Mouse (Mus musculus): Measurements from ENCODE around the gene Rpl9-ps1. TPM values are rescaled to one million over a fixed set of nuclear protein-coding genes. Genes with fewer than 3 reads are reported as not detected.

Gene Rpl9-ps1
- total RNA-seq, 1 experiment, result not detected

- Histone ChIP-seq H3K9ac (ENCODE audit: insufficient read depth, low read depth, low read length, poor library complexity, severe bottlenecking) (no peak overlapping the region), H3K9me3 (ENCODE audit: control insufficient read depth, insufficient read depth, low read depth, low read length) (no peaks in the 10 kb centered on the region), H3K27ac (ENCODE audit: insufficient read depth, low read depth, low read length, poor library complexity, severe bottlenecking) (no peak overlapping the region), H3K4me3 (ENCODE audit: insufficient read depth in 1 of 2, low read depth in 1 of 2, low read length in 2 of 2, poor library complexity in 1 of 2, severe bottlenecking in 1 of 2) (no peak overlapping the region), H3K36me3 (ENCODE audit: control insufficient read depth, insufficient read depth, low read length, poor library complexity, severe bottlenecking) (no peaks in the 10 kb centered on the region), H3K4me1 (ENCODE audit: control insufficient read depth in 2 of 2, insufficient read depth in 2 of 2, low read length in 2 of 2, poor library complexity in 1 of 2) (no peaks in the 10 kb centered on the region)
- in situ Hi-C loops (cut with MboI; ENCODE audit: low sequenced_read_pairs in 2 of 2, unreplicated experiment in 2 of 2), result no loop called here
- DNase-seq (ENCODE audit: low read depth, low spot score), result no peak
- TF ChIP-seq CHD2 (IDR thresholded peaks at IDR 0.05; ENCODE audit: low read depth, low read length) (no peak), MAFK (IDR thresholded peaks at IDR 0.05; ENCODE audit: insufficient read depth, low read depth, low read length) (no peak), ZNF384 (IDR thresholded peaks at IDR 0.05; ENCODE audit: low read depth, low read length) (no peak), HCFC1 (IDR thresholded peaks at IDR 0.05; ENCODE audit: borderline replicate concordance, insufficient read depth, low read length) (no peak), ZC3H11A (IDR thresholded peaks at IDR 0.05; ENCODE audit: borderline replicate concordance, low read depth, low read length) (no peak)
Observed at GRCm38 (mm10) chr11:83605535-83605934, 39.9 kb downstream of the Rpl9-ps1 start.

DNA sequence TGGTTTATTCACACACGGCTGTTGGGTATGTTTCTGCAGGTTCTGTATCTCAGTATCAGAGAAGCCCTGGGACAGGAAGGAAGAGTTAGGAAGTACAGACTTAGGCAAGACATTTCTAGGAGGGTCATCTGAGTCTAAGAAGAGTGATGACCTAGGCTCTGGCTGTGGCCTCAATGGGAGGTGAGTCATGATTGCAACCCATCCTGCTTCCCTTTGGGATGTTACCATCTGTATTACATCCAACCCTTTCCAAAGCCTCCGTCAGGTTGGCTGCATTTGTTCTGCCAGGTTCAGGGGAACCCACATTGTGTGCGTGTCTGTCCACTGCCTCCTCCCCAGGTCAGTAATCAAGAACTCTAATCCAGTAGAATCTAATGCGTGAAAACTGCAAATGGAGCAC is 40.7 kb downstream of the Rpl9-ps1 start:
- Histone ChIP-seq H3K4me1 (ENCODE audit: control insufficient read depth in 2 of 2, insufficient read depth in 2 of 2, low read length in 2 of 2, poor library complexity in 1 of 2) (no peaks in the 10 kb centered on the region), H3K9ac (ENCODE audit: insufficient read depth, low read depth, low read length, poor library complexity, severe bottlenecking) (no peak overlapping the region), H3K27ac (ENCODE audit: insufficient read depth, low read depth, low read length, poor library complexity, severe bottlenecking) (no peak overlapping the region), H3K9me3 (ENCODE audit: control insufficient read depth, insufficient read depth, low read depth, low read length) (no peaks in the 10 kb centered on the region), H3K36me3 (ENCODE audit: control insufficient read depth, insufficient read depth, low read length, poor library complexity, severe bottlenecking) (no peaks in the 10 kb centered on the region), H3K4me3 (ENCODE audit: insufficient read depth in 1 of 2, low read depth in 1 of 2, low read length in 2 of 2, poor library complexity in 1 of 2, severe bottlenecking in 1 of 2) (no peak overlapping the region)
- in situ Hi-C loops (cut with MboI; ENCODE audit: low sequenced_read_pairs in 2 of 2, unreplicated experiment in 2 of 2), result no loop called here
- no peak for DNase-seq (ENCODE audit: low read depth, low spot score)
- TF ChIP-seq CHD2 (IDR thresholded peaks at IDR 0.05; ENCODE audit: low read depth, low read length) (no peak), ZNF384 (IDR thresholded peaks at IDR 0.05; ENCODE audit: low read depth, low read length) (no peak), ZC3H11A (IDR thresholded peaks at IDR 0.05; ENCODE audit: borderline replicate concordance, low read depth, low read length) (no peak), HCFC1 (IDR thresholded peaks at IDR 0.05; ENCODE audit: borderline replicate concordance, insufficient read depth, low read length) (no peak), MAFK (IDR thresholded peaks at IDR 0.05; ENCODE audit: insufficient read depth, low read depth, low read length) (no peak)

DNA sequence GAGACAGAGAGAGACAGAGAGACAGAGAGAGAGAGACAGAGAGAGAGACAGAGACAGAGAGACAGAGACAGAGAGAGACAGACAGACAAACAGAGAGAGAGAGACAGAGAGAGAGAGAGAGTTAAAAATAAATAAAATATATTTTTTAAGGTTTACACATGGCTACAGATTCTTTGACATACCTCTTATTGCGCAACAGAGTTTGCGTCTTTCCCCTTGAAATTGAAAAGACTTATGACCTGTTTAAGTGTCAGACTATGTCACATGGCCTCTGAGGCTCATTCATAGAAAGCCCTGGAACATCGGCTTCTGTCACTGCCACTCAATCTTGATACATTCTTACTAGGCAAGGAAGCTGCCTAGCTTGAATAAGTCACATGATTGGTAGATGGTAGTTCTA is 42.0 kb downstream of the Rpl9-ps1 start:
- Histone ChIP-seq H3K27ac (ENCODE audit: insufficient read depth, low read depth, low read length, poor library complexity, severe bottlenecking) (no peak overlapping the region), H3K36me3 (ENCODE audit: control insufficient read depth, insufficient read depth, low read length, poor library complexity, severe bottlenecking) (no peaks in the 10 kb centered on the region), H3K4me1 (ENCODE audit: control insufficient read depth in 2 of 2, insufficient read depth in 2 of 2, low read length in 2 of 2, poor library complexity in 1 of 2) (no peaks in the 10 kb centered on the region), H3K9me3 (ENCODE audit: control insufficient read depth, insufficient read depth, low read depth, low read length) (no peaks in the 10 kb centered on the region), H3K9ac (ENCODE audit: insufficient read depth, low read depth, low read length, poor library complexity, severe bottlenecking) (no peak overlapping the region), H3K4me3 (ENCODE audit: insufficient read depth in 1 of 2, low read depth in 1 of 2, low read length in 2 of 2, poor library complexity in 1 of 2, severe bottlenecking in 1 of 2) (no peak overlapping the region)
- TF ChIP-seq ZC3H11A (IDR thresholded peaks at IDR 0.05; ENCODE audit: borderline replicate concordance, low read depth, low read length) (no peak), MAFK (IDR thresholded peaks at IDR 0.05; ENCODE audit: insufficient read depth, low read depth, low read length) (no peak), ZNF384 (IDR thresholded peaks at IDR 0.05; ENCODE audit: low read depth, low read length) (no peak)
- DNase-seq (ENCODE audit: low read depth, low spot score), result no peak
- in situ Hi-C loops (cut with MboI; ENCODE audit: low sequenced_read_pairs in 2 of 2, unreplicated experiment in 2 of 2), result no loop called here

- H3K9ac ChIP-seq (ENCODE audit: insufficient read depth, low read depth, low read length, poor library complexity, severe bottlenecking), result no peak overlapping the region
- H3K27ac ChIP-seq (ENCODE audit: insufficient read depth, low read depth, low read length, poor library complexity, severe bottlenecking), result no peak overlapping the region
- DNase-seq (ENCODE audit: low read depth, low spot score), result no peak
- H3K4me3 ChIP-seq (ENCODE audit: insufficient read depth in 1 of 2, low read depth in 1 of 2, low read length in 2 of 2, poor library complexity in 1 of 2, severe bottlenecking in 1 of 2), result no peak overlapping the region
- in situ Hi-C loops (cut with MboI; ENCODE audit: low sequenced_read_pairs in 2 of 2, unreplicated experiment in 2 of 2), result no loop called here
- H3K36me3 ChIP-seq (ENCODE audit: control insufficient read depth, insufficient read depth, low read length, poor library complexity, severe bottlenecking), result no peaks in the 10 kb centered on the region
- no peak for TF ChIP-seq ZC3H11A (IDR thresholded peaks at IDR 0.05; ENCODE audit: borderline replicate concordance, low read depth, low read length)
- no peak for TF ChIP-seq MAFK (IDR thresholded peaks at IDR 0.05; ENCODE audit: insufficient read depth, low read depth, low read length)
- TF ChIP-seq CHD2 (IDR thresholded peaks at IDR 0.05; ENCODE audit: low read depth, low read length), result no peak
- TF ChIP-seq ZNF384 (IDR thresholded peaks at IDR 0.05; ENCODE audit: low read depth, low read length), result no peak
- no peak for TF ChIP-seq HCFC1 (IDR thresholded peaks at IDR 0.05; ENCODE audit: borderline replicate concordance, insufficient read depth, low read length)
- H3K4me1 ChIP-seq (ENCODE audit: control insufficient read depth in 2 of 2, insufficient read depth in 2 of 2, low read length in 2 of 2, poor library complexity in 1 of 2), result no peaks in the 10 kb centered on the region
- H3K9me3 ChIP-seq (ENCODE audit: control insufficient read depth, insufficient read depth, low read depth, low read length), result no peaks in the 10 kb centered on the region
Observed at GRCm38 (mm10) chr11:83600576-83600975, 44.8 kb downstream of the Rpl9-ps1 start.

GRCm38 (mm10) chr11:83598991-83599390 is 46.4 kb downstream of the Rpl9-ps1 start:
- TF ChIP-seq ZC3H11A (IDR thresholded peaks at IDR 0.05; ENCODE audit: borderline replicate concordance, low read depth, low read length) (no peak), MAFK (IDR thresholded peaks at IDR 0.05; ENCODE audit: insufficient read depth, low read depth, low read length) (no peak), ZNF384 (IDR thresholded peaks at IDR 0.05; ENCODE audit: low read depth, low read length) (no peak), HCFC1 (IDR thresholded peaks at IDR 0.05; ENCODE audit: borderline replicate concordance, insufficient read depth, low read length) (no peak), CHD2 (IDR thresholded peaks at IDR 0.05; ENCODE audit: low read depth, low read length) (no peak)
- no peak for DNase-seq (ENCODE audit: low read depth, low spot score)
- H3K4me1 ChIP-seq (ENCODE audit: control insufficient read depth in 2 of 2, insufficient read depth in 2 of 2, low read length in 2 of 2, poor library complexity in 1 of 2), result no peaks in the 10 kb centered on the region

More at GRCm38 (mm10) chr11:83598991-83599390, 46.4 kb downstream of the Rpl9-ps1 start:
- in situ Hi-C loops (cut with MboI; ENCODE audit: low sequenced_read_pairs in 2 of 2, unreplicated experiment in 2 of 2), result no loop called here
- Histone ChIP-seq H3K27ac (ENCODE audit: insufficient read depth, low read depth, low read length, poor library complexity, severe bottlenecking) (no peak overlapping the region), H3K9ac (ENCODE audit: insufficient read depth, low read depth, low read length, poor library complexity, severe bottlenecking) (no peak overlapping the region), H3K9me3 (ENCODE audit: control insufficient read depth, insufficient read depth, low read depth, low read length) (no peaks in the 10 kb centered on the region), H3K4me3 (ENCODE audit: insufficient read depth in 1 of 2, low read depth in 1 of 2, low read length in 2 of 2, poor library complexity in 1 of 2, severe bottlenecking in 1 of 2) (no peak overlapping the region), H3K36me3 (ENCODE audit: control insufficient read depth, insufficient read depth, low read length, poor library complexity, severe bottlenecking) (no peaks in the 10 kb centered on the region)
